Mouse (Mus musculus): Measurements from ENCODE around the gene Slc35b4. TPM values are rescaled to one million over a fixed set of nuclear protein-coding genes. Genes with fewer than 3 reads are reported as not detected.

Slc35b4 gene
- 2.4 and 4.3 TPM in 2 replicates for polyA plus RNA-seq (2012; rRNA removed)

DNA sequence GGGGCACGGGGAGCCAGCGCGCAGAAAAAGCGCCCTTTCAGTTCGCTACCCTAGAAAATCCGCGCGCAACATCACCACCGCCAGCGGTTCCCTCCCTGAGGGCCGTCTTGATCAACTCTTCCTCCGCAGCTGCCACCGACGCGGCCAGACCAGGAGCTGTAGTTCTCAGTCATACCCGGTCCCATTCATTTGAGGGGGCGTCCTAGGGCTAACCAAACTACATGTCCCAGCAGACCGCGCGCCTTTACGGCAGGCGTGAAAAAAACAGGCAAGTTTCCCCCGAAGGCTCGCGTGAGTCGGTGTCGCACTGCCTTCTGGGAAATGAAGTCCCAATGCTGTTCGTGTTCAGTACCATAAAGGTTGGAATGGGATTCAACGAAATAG lies at the start of gene Slc35b4:
Gene Slc35b4 (minus strand): TSS at position 248 of the 384 bp plus-strand sequence.
- Histone ChIP-seq H3K36me3 (ENCODE audit: control insufficient read depth, insufficient read depth, low read length) (0 out of 2 replicates have a peak, but pooled peaks cover 2% of the 10 kb centered on the region), H3K4me3 (ENCODE audit: low read depth, low read length) (peak within 1 kb of the TSS; percentile 73), H3K27me3 (ENCODE audit: control insufficient read depth, insufficient read depth, low read length) (no peaks in the 10 kb centered on the region), H3K27ac (ENCODE audit: insufficient read depth, low read depth, low read length) (peak within 1 kb of the TSS; percentile 30), H3K4me1 (ENCODE audit: control insufficient read depth, insufficient read depth, insufficient read length, low read length) (peaks cover 4% of the 10 kb centered on the region; the same call in 1 of the 2 replicates)
- TF ChIP-seq POLR2A (IDR thresholded peaks at IDR 0.05; ENCODE audit: low read depth, low read length), result peak; percentile 56; the same call in 1 of the 2 replicates
- TF ChIP-seq CTCF (IDR thresholded peaks at IDR 0.05; ENCODE audit: extremely low read depth, insufficient read length, insufficient replicate concordance, low read depth, low read length), result no peak
- under 1% methylated on average over 29 of the region's 29 CpGs for WGBS

DNA sequence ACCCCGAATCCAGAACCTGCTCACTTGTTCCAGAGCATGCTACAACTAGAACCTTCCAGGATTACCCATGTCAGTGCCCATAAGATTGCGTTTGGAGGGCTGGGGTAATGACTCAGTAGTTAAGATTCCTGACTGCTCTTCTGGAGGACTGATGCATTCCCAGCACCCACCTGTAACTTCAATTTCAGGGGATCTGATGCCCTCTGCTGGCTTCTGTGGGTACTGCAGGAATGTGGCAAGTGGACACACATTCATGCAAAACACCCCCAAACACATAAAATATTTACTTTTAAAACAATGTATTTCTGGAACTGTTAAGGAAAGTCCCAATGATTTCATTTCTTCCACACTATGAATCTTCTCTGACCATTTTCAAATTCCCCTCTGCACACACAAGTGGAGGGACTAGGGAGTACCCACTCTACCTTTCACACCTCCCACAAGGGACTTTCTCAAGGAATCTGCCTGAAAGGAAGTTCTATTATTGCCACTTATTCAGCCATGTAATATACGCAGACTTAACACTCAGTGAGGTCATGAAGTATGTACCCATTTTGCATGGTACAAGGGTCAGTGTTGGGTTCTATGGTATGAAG lies 48.2 kb upstream of the Slc35b4 start:
- Histone ChIP-seq H3K27ac (ENCODE audit: insufficient read depth, low read depth, low read length) (no peak overlapping the region), H3K36me3 (ENCODE audit: control insufficient read depth, insufficient read depth, low read length) (no peaks in the 10 kb centered on the region), H3K4me3 (ENCODE audit: low read depth, low read length) (no peak overlapping the region), H3K27me3 (ENCODE audit: control insufficient read depth, insufficient read depth, low read length) (no peaks in the 10 kb centered on the region), H3K4me1 (ENCODE audit: control insufficient read depth, insufficient read depth, insufficient read length, low read length) (no peaks in the 10 kb centered on the region)
- peak; percentile 27; the same call in 1 of the 2 replicates for TF ChIP-seq CTCF (IDR thresholded peaks at IDR 0.05; ENCODE audit: extremely low read depth, insufficient read length, insufficient replicate concordance, low read depth, low read length)
- no peak for TF ChIP-seq POLR2A (IDR thresholded peaks at IDR 0.05; ENCODE audit: low read depth, low read length)
- 95% methylated on average over 3 of the region's 3 CpGs for WGBS

- no peaks in the 10 kb centered on the region for H3K4me1 ChIP-seq (ENCODE audit: control insufficient read depth, insufficient read depth, insufficient read length, low read length)
- no peaks in the 10 kb centered on the region for H3K27me3 ChIP-seq (ENCODE audit: control insufficient read depth, insufficient read depth, low read length)
- no peak overlapping the region for H3K4me3 ChIP-seq (ENCODE audit: low read depth, low read length)
- no peak for TF ChIP-seq POLR2A (IDR thresholded peaks at IDR 0.05; ENCODE audit: low read depth, low read length)
- no peak for TF ChIP-seq CTCF (IDR thresholded peaks at IDR 0.05; ENCODE audit: extremely low read depth, insufficient read length, insufficient replicate concordance, low read depth, low read length)
- H3K27ac ChIP-seq (ENCODE audit: insufficient read depth, low read depth, low read length), result no peak overlapping the region
- H3K36me3 ChIP-seq (ENCODE audit: control insufficient read depth, insufficient read depth, low read length), result no peaks in the 10 kb centered on the region
- WGBS, result 17% methylated on average over 9 of the region's 9 CpGs
Observed at GRCm38 (mm10) chr6:34216450-34217319, 39.8 kb upstream of the Slc35b4 start.

DNA sequence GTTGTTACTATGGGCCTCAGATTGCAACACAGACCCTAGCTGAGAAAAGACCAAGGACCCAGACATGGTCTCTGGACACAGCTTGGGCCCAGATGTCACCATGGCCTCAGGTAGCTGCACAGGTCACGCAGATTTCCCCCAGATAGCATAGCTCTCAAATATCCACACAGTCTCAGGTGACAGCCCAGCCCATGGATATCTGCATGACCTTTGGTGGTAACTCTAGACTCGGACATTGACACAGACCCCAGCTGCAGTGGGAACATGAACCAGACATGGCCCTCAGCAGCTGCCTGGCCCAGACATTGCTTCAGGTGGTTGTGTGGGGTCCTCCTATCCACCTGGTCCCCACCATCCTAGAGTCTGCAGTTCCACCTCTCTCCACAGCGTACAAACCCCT lies 28.8 kb upstream of the Slc35b4 start:
- no peaks in the 10 kb centered on the region for H3K4me1 ChIP-seq (ENCODE audit: control insufficient read depth, insufficient read depth, insufficient read length, low read length)
- no peaks in the 10 kb centered on the region for H3K36me3 ChIP-seq (ENCODE audit: control insufficient read depth, insufficient read depth, low read length)
- no peaks in the 10 kb centered on the region for H3K27me3 ChIP-seq (ENCODE audit: control insufficient read depth, insufficient read depth, low read length)
- no peak overlapping the region for H3K4me3 ChIP-seq (ENCODE audit: low read depth, low read length)
- WGBS, result 81% methylated on average over 3 of the region's 3 CpGs
- TF ChIP-seq POLR2A (IDR thresholded peaks at IDR 0.05; ENCODE audit: low read depth, low read length), result no peak
- no peak for TF ChIP-seq CTCF (IDR thresholded peaks at IDR 0.05; ENCODE audit: extremely low read depth, insufficient read length, insufficient replicate concordance, low read depth, low read length)
- no peak overlapping the region for H3K27ac ChIP-seq (ENCODE audit: insufficient read depth, low read depth, low read length)

- Histone ChIP-seq H3K27ac (ENCODE audit: insufficient read depth, low read depth, low read length) (no peak overlapping the region), H3K36me3 (ENCODE audit: control insufficient read depth, insufficient read depth, low read length) (no peaks in the 10 kb centered on the region), H3K4me3 (ENCODE audit: low read depth, low read length) (no peak overlapping the region), H3K27me3 (ENCODE audit: control insufficient read depth, insufficient read depth, low read length) (no peaks in the 10 kb centered on the region), H3K4me1 (ENCODE audit: control insufficient read depth, insufficient read depth, insufficient read length, low read length) (no peaks in the 10 kb centered on the region)
- 57% methylated on average over 8 of the region's 8 CpGs for WGBS
- peak; percentile 27; the same call in 1 of the 2 replicates for TF ChIP-seq CTCF (IDR thresholded peaks at IDR 0.05; ENCODE audit: extremely low read depth, insufficient read length, insufficient replicate concordance, low read depth, low read length)
- TF ChIP-seq POLR2A (IDR thresholded peaks at IDR 0.05; ENCODE audit: low read depth, low read length), result no peak
Observed at GRCm38 (mm10) chr6:34204971-34205572, 28.2 kb upstream of the Slc35b4 start.

DNA sequence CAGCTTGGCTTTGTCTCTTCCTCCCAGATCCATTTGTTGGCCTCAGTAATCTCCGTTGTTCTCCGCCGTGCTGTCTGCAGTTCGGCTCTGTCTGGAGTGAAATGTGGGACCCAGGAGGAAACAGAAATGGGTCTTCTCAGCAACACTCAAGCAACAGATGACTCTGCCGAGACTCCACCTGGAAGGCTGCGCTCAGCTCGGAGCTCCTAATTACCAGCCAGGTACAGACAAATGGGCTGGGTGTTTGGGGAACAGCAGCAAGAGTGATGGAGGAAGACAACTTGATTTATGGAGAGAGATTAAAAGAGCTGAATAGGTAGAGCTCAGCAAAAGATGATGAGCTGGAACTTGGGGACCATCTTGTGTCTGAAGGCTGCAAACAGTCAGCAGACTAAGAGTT lies 26.6 kb upstream of the Slc35b4 start:
- H3K27me3 ChIP-seq (ENCODE audit: control insufficient read depth, insufficient read depth, low read length), result no peaks in the 10 kb centered on the region
- H3K4me3 ChIP-seq (ENCODE audit: low read depth, low read length), result no peak overlapping the region
- TF ChIP-seq POLR2A (IDR thresholded peaks at IDR 0.05; ENCODE audit: low read depth, low read length) (no peak), CTCF (IDR thresholded peaks at IDR 0.05; ENCODE audit: extremely low read depth, insufficient read length, insufficient replicate concordance, low read depth, low read length) (no peak)
- H3K4me1 ChIP-seq (ENCODE audit: control insufficient read depth, insufficient read depth, insufficient read length, low read length), result no peaks in the 10 kb centered on the region
- H3K36me3 ChIP-seq (ENCODE audit: control insufficient read depth, insufficient read depth, low read length), result no peaks in the 10 kb centered on the region
- 68% methylated on average over 7 of the region's 7 CpGs for WGBS
- H3K27ac ChIP-seq (ENCODE audit: insufficient read depth, low read depth, low read length), result no peak overlapping the region

- Histone ChIP-seq H3K4me3 (ENCODE audit: low read depth, low read length) (no peak overlapping the region), H3K27ac (ENCODE audit: insufficient read depth, low read depth, low read length) (no peak overlapping the region), H3K27me3 (ENCODE audit: control insufficient read depth, insufficient read depth, low read length) (no peaks in the 10 kb centered on the region), H3K4me1 (ENCODE audit: control insufficient read depth, insufficient read depth, insufficient read length, low read length) (no peaks in the 10 kb centered on the region), H3K36me3 (ENCODE audit: control insufficient read depth, insufficient read depth, low read length) (no peaks in the 10 kb centered on the region)
- TF ChIP-seq CTCF (IDR thresholded peaks at IDR 0.05; ENCODE audit: extremely low read depth, insufficient read length, insufficient replicate concordance, low read depth, low read length) (0 out of 2 replicates have a peak, but pooled peaks have one; percentile 9), POLR2A (IDR thresholded peaks at IDR 0.05; ENCODE audit: low read depth, low read length) (no peak)
- 73% methylated on average over 1 of the region's 1 CpGs for WGBS
Observed at GRCm38 (mm10) chr6:34194981-34195380, 18.1 kb upstream of the Slc35b4 start.

All from small intestine, adult 2 months (tissue).